Mouse (Mus musculus) intestine, embryonic 15.5 days (tissue): ENCODE measurements around the gene Gpc3. TPM values are rescaled to one million over a fixed set of nuclear protein-coding genes. Genes with fewer than 3 reads are reported as not detected.

Experiments
- ATAC-seq: fragments of 200-750 bp; cut with Nextera tagmentation; 2 replicates; pipeline ENCODE4 v1.8.0; 2017; ENCODE audit warnings: moderate TSS enrichment, moderate library complexity
- H3K27ac ChIP-seq: fragments of 300-500 bp; sonication (generic); 2 replicates; pipeline ENCODE4 v1.5.1; 2015; ENCODE audit warnings: mild to moderate bottlenecking, inconsistent platforms
- H3K27me3 ChIP-seq: fragments of 300-500 bp; sonication (generic); replicated peaks from 2 replicates; pipeline ENCODE4 v1.6.1; 2015; ENCODE audit warnings: inconsistent platforms
- H3K36me3 ChIP-seq: fragments of 300-500 bp; sonication (generic); 2 replicates; pipeline ENCODE4 v1.6.1; 2015; ENCODE audit warnings: inconsistent platforms
- H3K4me1 ChIP-seq: fragments of 300-500 bp; sonication (generic); replicated peaks from 2 replicates; pipeline ENCODE4 v1.6.1; 2015; ENCODE audit warnings: inconsistent platforms
- H3K4me2 ChIP-seq: fragments of 300-500 bp; sonication (generic); replicated peaks from 2 replicates; pipeline ENCODE4 v1.6.1; 2015; ENCODE audit warnings: mild to moderate bottlenecking, inconsistent platforms
- H3K4me3 ChIP-seq: fragments of 300-500 bp; sonication (generic); replicated peaks from 2 replicates; pipeline ENCODE4 v1.5.1; 2015; ENCODE audit warnings: inconsistent platforms
- H3K9ac ChIP-seq: fragments of 300-500 bp; sonication (generic); 2 replicates; pipeline ENCODE4 v1.6.1; 2015; ENCODE audit warnings: inconsistent platforms
- H3K9me3 ChIP-seq: fragments of 300-500 bp; sonication (generic); 2 replicates; pipeline ENCODE4 v1.6.1; 2016; ENCODE audit warnings: inconsistent platforms
- WGBS: fragments of 180-500 bp; shearing (Covaris S2); methylation state at CpG from one replicate; pipeline ENCODE4 v1.1.7; 2015; 5-methylcytosine and 5-hydroxymethylcytosine counted together
- microRNA counts: library from miRNA; unstranded; fragments of <30 nt; microRNA quantifications from one replicate; lab custom pipeline; 2016
- polyA plus RNA-seq: library from polyadenylated mRNA; unstranded; fragments of >200 nt; fragmentation: Nextera tagmentation; extraction: Ambion mirVana; gene quantifications from 2 replicates; pipeline ENCODE4 v1.2.1, GENCODE M21; 2015

The Gpc3 gene
- polyA plus RNA-seq, 1 experiment from 2014 or later, result 604 TPM

- H3K9ac ChIP-seq, result no peak overlapping the region
- H3K36me3 ChIP-seq, result no peaks in the 10 kb centered on the region
- H3K4me2 ChIP-seq, result no peak overlapping the region
- ATAC-seq, result no peak
- no peaks in the 10 kb centered on the region for H3K4me1 ChIP-seq
- 52% methylated on average over 4 of the region's 4 CpGs for WGBS
- no peak overlapping the region for H3K27ac ChIP-seq
- H3K9me3 ChIP-seq, result no peaks in the 10 kb centered on the region
- H3K27me3 ChIP-seq, result no peaks in the 10 kb centered on the region
- H3K4me3 ChIP-seq, result no peak overlapping the region
These were observed 368.0 kb downstream of the Gpc3 start for GRCm38 (mm10) chrX:52245694-52246297.

GRCm38 (mm10) chrX:52237470-52237869, 376.3 kb downstream of the Gpc3 start:
- no peaks in the 10 kb centered on the region; the same call in 1 of the 2 replicates for H3K27me3 ChIP-seq
- WGBS, result 92% methylated on average over 4 of the region's 4 CpGs
- H3K4me1 ChIP-seq, result no peaks in the 10 kb centered on the region
- H3K4me3 ChIP-seq, result no peak overlapping the region
- no peaks in the 10 kb centered on the region for H3K36me3 ChIP-seq
- no peak overlapping the region for H3K4me2 ChIP-seq
- no peak overlapping the region for H3K27ac ChIP-seq
- no peak for ATAC-seq
- no peaks in the 10 kb centered on the region for H3K9me3 ChIP-seq
- no peak overlapping the region for H3K9ac ChIP-seq

GRCm38 (mm10) chrX:52231984-52232383, 381.8 kb downstream of the Gpc3 start:
- 65% methylated on average over 7 of the region's 7 CpGs for WGBS
- H3K36me3 ChIP-seq, result no peaks in the 10 kb centered on the region
- H3K4me2 ChIP-seq, result no peak overlapping the region
- no peak overlapping the region for H3K9ac ChIP-seq
- H3K4me3 ChIP-seq, result no peak overlapping the region
- no peaks in the 10 kb centered on the region for H3K4me1 ChIP-seq
- H3K27me3 ChIP-seq, result no peaks in the 10 kb centered on the region; the same call in 1 of the 2 replicates
- no peak overlapping the region for H3K27ac ChIP-seq
- ATAC-seq, result no peak
- H3K9me3 ChIP-seq, result no peaks in the 10 kb centered on the region

GRCm38 (mm10) chrX:52230711-52231110, 383.0 kb downstream of the Gpc3 start:
- H3K27me3 ChIP-seq, result no peaks in the 10 kb centered on the region; the same call in 1 of the 2 replicates
- H3K27ac ChIP-seq, result no peak overlapping the region
- H3K4me3 ChIP-seq, result no peak overlapping the region
- no peaks in the 10 kb centered on the region for H3K4me1 ChIP-seq
- no peaks in the 10 kb centered on the region for H3K36me3 ChIP-seq
- no peak overlapping the region for H3K9ac ChIP-seq
- ATAC-seq, result no peak
- H3K4me2 ChIP-seq, result no peak overlapping the region
- 62% methylated on average over 4 of the region's 4 CpGs for whole genome bisulfite sequencing
- H3K9me3 ChIP-seq, result no peaks in the 10 kb centered on the region

MicroRNAs encoded within 50 kb of the gene (microRNA counts, 519-probe panel; counts per million panel counts)
- 2,241 counts per million, percentile 56 among the panel's probes with 10 or more counts for microRNA mmu-miR-717 (lab: Ali Mortazavi, UCI)

Other genes with a start within 250 kb of the Gpc3 start
- gene Ccdc160, start 177.2 kb upstream of the Gpc3 start, polyA plus RNA-seq, result 4.3 and 4.6 TPM in 2 replicates